Comparison of ENCODE assay signal across 12 mouse cellular contexts in the genomic region with DNA sequence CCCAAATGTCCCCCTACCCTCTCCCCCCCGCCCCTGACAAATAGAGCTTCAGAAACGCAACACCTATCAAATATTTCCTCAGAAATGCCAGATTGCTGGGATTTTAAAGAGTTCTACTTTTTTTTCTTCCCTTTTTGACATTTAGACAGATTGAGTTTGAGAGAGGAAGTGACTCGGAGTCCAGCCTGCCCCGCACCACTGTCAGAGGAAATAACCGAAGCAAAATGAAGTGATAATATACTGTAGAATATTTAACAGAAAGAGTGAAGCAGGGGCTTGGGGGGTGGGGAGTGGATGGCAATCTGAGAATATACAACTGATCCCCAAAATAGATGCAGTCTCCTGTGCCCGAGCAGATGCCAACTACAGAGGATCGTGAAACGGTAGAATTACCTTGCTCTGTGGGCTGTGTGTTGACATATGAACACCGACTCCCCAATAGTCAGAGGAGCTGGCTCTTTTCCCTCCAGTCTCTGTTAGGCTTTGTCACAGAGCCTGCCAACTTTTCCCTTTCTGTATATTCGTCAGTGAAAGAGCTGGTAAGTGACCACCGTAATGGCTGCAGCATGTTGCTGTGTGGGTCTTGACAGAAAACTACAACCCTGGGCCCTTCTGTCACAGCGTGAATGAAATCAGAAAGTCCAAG.
DNase-seq lines count a peak whose midpoint lies in the region; ATAC-seq and TF ChIP-seq lines count a peak whose summit lies in the region.
"Had no signal": no experiment of that assay in that cellular context is flagged by ENCODE, and none has a peak within 500 bp of the region (broad histone marks: within the 10 kb centered on the region; RNA-seq: fewer than 3 reads in every experiment).

No protein-coding gene starts in this region.

- H3K9ac ChIP-seq in hindbrain, postnatal 0 days (replicated peaks; ENCODE audit: low read length): no peak overlapping the region
- no peak overlapping the region for H3K9ac ChIP-seq in hindbrain, embryonic 14.5 days
- H3K9ac ChIP-seq: liver, embryonic 13.5 days had no signal

- DNase-seq in cerebellum, adult 9-11 months: peak; percentile 3
- DNase-seq in cerebellum, adult 18-20 months: no peak
- peak; percentile 3 for DNase-seq in hindbrain, postnatal 0 days (ENCODE audit: low spot score)
- DNase-seq in hindbrain, embryonic 14.5 days (ENCODE audit: low spot score): no peak
- DNase-seq in urinary bladder, postnatal 10 days (ENCODE audit: low spot score): no peak
- no peak for DNase-seq in B cell, adult 2 months
- DNase-seq: gastrocnemius, postnatal 10 days; kidney, postnatal 10 days; liver, embryonic 13.5 days had no signal

- ATAC-seq in hindbrain, postnatal 0 days: no peak
- ATAC-seq in hindbrain, embryonic 14.5 days (ENCODE audit: low FRiP score): no peak
- ATAC-seq in hematopoietic stem cell, adult 5-6 weeks (replicated peaks in 1 of 2; ENCODE audit: insufficient read depth in 1 of 2, low FRiP score in 2 of 2, low TSS enrichment in 1 of 2, low read depth in 1 of 2, poor library complexity in 2 of 2, severe bottlenecking in 2 of 2): peak; percentile 76 to 84
- ATAC-seq: hindbrain, embryonic 16.5 days had no signal

- no peak for TF ChIP-seq CTCF in hindbrain, postnatal 0 days (IDR thresholded peaks at IDR 0.05; ENCODE audit: low read depth)
- TF ChIP-seq CTCF in bone marrow macrophage, adult 2 months (IDR thresholded peaks at IDR 0.05; ENCODE audit: low read depth, low read length): no peak

- H3K4me3 ChIP-seq in hindbrain, postnatal 0 days (ENCODE audit: low read length): no peak overlapping the region
- no peak overlapping the region for H3K4me3 ChIP-seq in hindbrain, embryonic 14.5 days (replicated peaks; ENCODE audit: low read length)
- peak overlapping the region; percentile 49 for H3K4me3 ChIP-seq in bone marrow macrophage, adult 2 months (ENCODE audit: insufficient read depth, low read length)
- H3K4me3 ChIP-seq: liver, embryonic 13.5 days had no signal

- 67% methylated on average over 12 of the region's 12 CpGs for WGBS in hindbrain, postnatal 0 days
- 77% methylated on average over 12 of the region's 12 CpGs for WGBS in hindbrain, embryonic 14.5 days

- H3K4me2 ChIP-seq in hindbrain, postnatal 0 days (ENCODE audit: low read depth, low read length): 0 out of 2 replicates have a peak overlapping the region, but pooled peaks have one; percentile 23
- no peak overlapping the region for H3K4me2 ChIP-seq in hindbrain, embryonic 14.5 days (replicated peaks)
- H3K4me2 ChIP-seq: liver, embryonic 13.5 days had no signal

- no peaks in the 10 kb centered on the region for H3K9me3 ChIP-seq in hindbrain, postnatal 0 days (ENCODE audit: low read length)
- H3K9me3 ChIP-seq in hindbrain, embryonic 14.5 days (ENCODE audit: control insufficient read depth, low read length): no peaks in the 10 kb centered on the region
- H3K9me3 ChIP-seq: liver, embryonic 13.5 days had no signal

- no peak overlapping the region for H3K27ac ChIP-seq in hindbrain, postnatal 0 days
- no peak overlapping the region for H3K27ac ChIP-seq in hindbrain, embryonic 14.5 days
- H3K27ac ChIP-seq in bone marrow macrophage, adult 2 months (ENCODE audit: insufficient read depth, low read depth, low read length): no peak overlapping the region
- H3K27ac ChIP-seq: liver, embryonic 13.5 days had no signal

- no peaks in the 10 kb centered on the region for H3K36me3 ChIP-seq in hindbrain, postnatal 0 days (ENCODE audit: insufficient read depth, low read length)
- H3K36me3 ChIP-seq in hindbrain, embryonic 14.5 days (replicated peaks; ENCODE audit: control insufficient read depth, insufficient read depth): no peaks in the 10 kb centered on the region
- H3K36me3 ChIP-seq: liver, embryonic 13.5 days had no signal

- no peaks in the 10 kb centered on the region for H3K27me3 ChIP-seq in hindbrain, postnatal 0 days (ENCODE audit: insufficient read depth, low read length)
- H3K27me3 ChIP-seq in hindbrain, embryonic 14.5 days (ENCODE audit: control insufficient read depth, insufficient read depth, low read length): no peaks in the 10 kb centered on the region
- H3K27me3 ChIP-seq: liver, embryonic 13.5 days had no signal

- no peaks in the 10 kb centered on the region for H3K4me1 ChIP-seq in hindbrain, postnatal 0 days (ENCODE audit: insufficient read depth, low read length)
- H3K4me1 ChIP-seq in hindbrain, embryonic 14.5 days (replicated peaks; ENCODE audit: control insufficient read depth, insufficient read depth, low read length): no peaks in the 10 kb centered on the region
- H3K4me1 ChIP-seq in bone marrow macrophage, adult 2 months (ENCODE audit: control insufficient read depth, insufficient read depth, low read length): peaks cover 12% of the 10 kb centered on the region
- H3K4me1 ChIP-seq: liver, embryonic 13.5 days had no signal

- TF ChIP-seq POLR2A in bone marrow macrophage, adult 2 months (IDR thresholded peaks at IDR 0.05; ENCODE audit: borderline replicate concordance, low read depth, low read length): no peak

Comparison
In these comparisons a context has a peak if more than half of its experiments do, and no peak if none do; other contexts are left out.
1. DNase-seq: peak in cerebellum, adult 9-11 months (single experiment) and hindbrain, postnatal 0 days (single experiment); none in cerebellum, adult 18-20 months (0 of 2), hindbrain, embryonic 14.5 days (single experiment), urinary bladder, postnatal 10 days (single experiment) and B cell, adult 2 months (0 of 2).
2. ATAC-seq: peak in hematopoietic stem cell, adult 5-6 weeks (2 of 2); none in hindbrain, postnatal 0 days (single experiment) and hindbrain, embryonic 14.5 days (single experiment).